Mouse (Mus musculus) frontal cortex, postnatal 36 days (tissue): ENCODE data around the gene Sh2d6.

Experiments used
- DNase-seq, 2 experiments: peaks; one replicate each; pipeline ENCODE4 v3.0.0; 2022; ENCODE audit warnings: low spot score in 2 of 2

Sh2d6 gene

GRCm38 (mm10) chr6:72521607-72522006 lies at the start of gene Sh2d6:
Gene Sh2d6 (minus strand): TSS chr6:72521707.
- DNase-seq, result no peak

GRCm38 (mm10) chr6:72570644-72571397 lies 49.3 kb upstream of the Sh2d6 start:
- no peak for DNase-seq

- no peak for DNase-seq
Observed at GRCm38 (mm10) chr6:72568736-72569135, 47.2 kb upstream of the Sh2d6 start.

- DNase-seq, result no peak
Observed at GRCm38 (mm10) chr6:72567508-72567907, 46.0 kb upstream of the Sh2d6 start.

GRCm38 (mm10) chr6:72566044-72566443 lies 44.5 kb upstream of the Sh2d6 start:
- peak; percentile 90 to 95 for DNase-seq

GRCm38 (mm10) chr6:72565506-72565905 lies 44.0 kb upstream of the Sh2d6 start:
- no peak for DNase-seq

- no peak for DNase-seq
Observed at GRCm38 (mm10) chr6:72562894-72563293, 41.4 kb upstream of the Sh2d6 start.

- DNase-seq, result no peak
Observed at GRCm38 (mm10) chr6:72562486-72562885, 41.0 kb upstream of the Sh2d6 start.

GRCm38 (mm10) chr6:72560801-72561200 lies 39.3 kb upstream of the Sh2d6 start:
- DNase-seq, result no peak

GRCm38 (mm10) chr6:72553079-72553412 lies 31.5 kb upstream of the Sh2d6 start:
- no peak for DNase-seq

GRCm38 (mm10) chr6:72552171-72553078 lies 30.9 kb upstream of the Sh2d6 start:
- DNase-seq, result peak; percentile 49 to 61

- no peak for DNase-seq
Observed at GRCm38 (mm10) chr6:72550503-72551100, 29.1 kb upstream of the Sh2d6 start.

GRCm38 (mm10) chr6:72550025-72550424 lies 28.5 kb upstream of the Sh2d6 start:
- no peak for DNase-seq

- no peak for DNase-seq
Observed at GRCm38 (mm10) chr6:72549041-72549580, 27.6 kb upstream of the Sh2d6 start.

GRCm38 (mm10) chr6:72547862-72548261 lies 26.4 kb upstream of the Sh2d6 start:
- no peak for DNase-seq

- no peak for DNase-seq
Observed at GRCm38 (mm10) chr6:72547121-72547520, 25.6 kb upstream of the Sh2d6 start.

GRCm38 (mm10) chr6:72545377-72545776 lies 23.9 kb upstream of the Sh2d6 start:
- DNase-seq, result no peak

- no peak for DNase-seq
Observed at GRCm38 (mm10) chr6:72544283-72544987, 22.9 kb upstream of the Sh2d6 start, which contains the start of gene Capg. Gene Capg (plus strand): TSS chr6:72544391.

GRCm38 (mm10) chr6:72543265-72543850 lies 21.9 kb upstream of the Sh2d6 start:
- no peak for DNase-seq

- DNase-seq, result peak; percentile 86 to 94
Observed at GRCm38 (mm10) chr6:72538562-72539031, 17.1 kb upstream of the Sh2d6 start.

- no peak for DNase-seq
Observed at GRCm38 (mm10) chr6:72537998-72538500, 16.5 kb upstream of the Sh2d6 start.
